Mouse (Mus musculus): ENCODE data around the gene Acr.

Acr gene

DNA sequence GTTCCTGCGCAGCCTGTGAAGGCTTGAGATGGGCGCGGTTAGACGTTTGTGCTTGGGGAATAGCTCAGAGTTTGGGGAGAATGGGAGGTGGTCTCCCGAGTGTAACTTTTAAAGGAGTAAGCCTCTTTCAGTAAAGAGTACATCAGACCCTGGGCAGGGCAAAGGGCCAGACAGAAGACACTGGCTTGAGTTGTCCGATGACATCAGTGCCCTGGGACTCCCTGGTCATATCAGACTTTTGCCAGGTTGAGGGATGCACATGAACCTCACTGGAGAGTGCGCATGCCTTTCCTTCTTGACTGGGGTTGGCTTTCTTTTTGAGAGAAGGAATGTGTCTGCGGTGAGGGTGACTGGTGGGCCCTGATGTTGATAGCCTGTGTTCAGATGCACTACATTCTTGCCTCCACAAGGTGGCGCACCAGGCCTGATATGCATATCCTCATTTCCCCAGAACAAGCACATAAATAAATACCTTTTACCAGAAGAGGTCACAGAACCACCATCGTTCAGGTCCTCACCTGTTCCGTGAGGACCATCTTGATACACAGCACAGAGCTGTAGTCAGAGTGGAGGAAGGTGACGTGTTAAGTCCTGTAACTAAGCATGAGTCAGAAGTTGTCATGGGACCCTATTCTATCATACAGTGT is 54.3 kb downstream of the Acr start:
- DNase-seq (ENCODE audit: low spot score in 2 of 2) = no peak

- DNase-seq (ENCODE audit: low spot score in 2 of 2) = no peak
These were observed 55.0 kb downstream of the Acr start for GRCm38 (mm10) chr15:89622959-89623625.

- DNase-seq (ENCODE audit: low spot score in 2 of 2) = peak in 1 of 2 experiments; percentile 11
These were observed 55.5 kb downstream of the Acr start for GRCm38 (mm10) chr15:89623626-89623959.
